Mouse (Mus musculus) spleen, adult 18-20 months (tissue): ENCODE measurements around the gene Scgb1c1.

Experiments
- DNase-seq, 2 experiments: peaks; one replicate each; pipeline ENCODE4 v3.0.0; 2022; ENCODE audit warnings: mixed read lengths in 2 of 2

Scgb1c1 gene

GRCm38 (mm10) chr7:140843806-140844205 lies 1.5 kb upstream of the Scgb1c1 start:
- no peak for DNase-seq

DNA sequence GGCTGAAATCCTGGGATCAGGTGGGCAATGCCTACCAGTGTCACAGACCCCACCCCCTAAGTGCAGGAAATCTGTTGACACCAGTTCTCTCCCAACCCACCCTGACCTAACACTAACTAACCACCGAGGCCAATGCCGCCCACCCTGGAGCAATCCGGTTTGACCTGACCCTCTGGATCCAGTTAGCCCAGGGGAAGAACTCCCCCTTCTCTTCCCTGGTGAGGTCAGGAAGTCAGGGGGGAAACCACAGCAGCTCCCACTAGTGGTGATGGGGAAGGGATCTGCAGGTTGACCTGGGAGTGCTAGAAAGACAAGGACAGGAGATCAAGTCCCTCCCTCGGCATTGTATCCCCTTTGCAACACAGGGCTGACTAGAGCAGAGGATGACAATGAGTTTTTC lies 336 bp downstream of the Scgb1c1 start:
- DNase-seq = no peak

DNA sequence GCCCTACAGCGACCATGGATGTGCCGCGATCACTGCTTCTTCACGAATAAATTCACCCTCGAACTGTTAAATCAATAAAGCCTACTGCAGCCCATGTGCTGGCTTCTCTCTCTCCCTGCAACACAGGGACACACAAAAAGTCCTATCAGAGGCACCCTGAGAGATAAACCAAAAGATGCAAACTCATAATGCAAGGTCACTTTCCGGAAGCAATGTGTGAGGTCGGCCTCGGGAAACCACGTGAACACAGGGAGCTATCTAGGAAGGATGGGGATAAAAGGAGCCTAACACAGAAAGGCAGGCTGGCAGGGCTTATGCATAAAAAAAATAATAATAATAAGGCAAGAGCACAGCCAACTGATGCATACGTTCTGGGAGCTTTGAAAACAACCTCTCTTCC lies 1.3 kb downstream of the Scgb1c1 start:
- DNase-seq = no peak

DNA sequence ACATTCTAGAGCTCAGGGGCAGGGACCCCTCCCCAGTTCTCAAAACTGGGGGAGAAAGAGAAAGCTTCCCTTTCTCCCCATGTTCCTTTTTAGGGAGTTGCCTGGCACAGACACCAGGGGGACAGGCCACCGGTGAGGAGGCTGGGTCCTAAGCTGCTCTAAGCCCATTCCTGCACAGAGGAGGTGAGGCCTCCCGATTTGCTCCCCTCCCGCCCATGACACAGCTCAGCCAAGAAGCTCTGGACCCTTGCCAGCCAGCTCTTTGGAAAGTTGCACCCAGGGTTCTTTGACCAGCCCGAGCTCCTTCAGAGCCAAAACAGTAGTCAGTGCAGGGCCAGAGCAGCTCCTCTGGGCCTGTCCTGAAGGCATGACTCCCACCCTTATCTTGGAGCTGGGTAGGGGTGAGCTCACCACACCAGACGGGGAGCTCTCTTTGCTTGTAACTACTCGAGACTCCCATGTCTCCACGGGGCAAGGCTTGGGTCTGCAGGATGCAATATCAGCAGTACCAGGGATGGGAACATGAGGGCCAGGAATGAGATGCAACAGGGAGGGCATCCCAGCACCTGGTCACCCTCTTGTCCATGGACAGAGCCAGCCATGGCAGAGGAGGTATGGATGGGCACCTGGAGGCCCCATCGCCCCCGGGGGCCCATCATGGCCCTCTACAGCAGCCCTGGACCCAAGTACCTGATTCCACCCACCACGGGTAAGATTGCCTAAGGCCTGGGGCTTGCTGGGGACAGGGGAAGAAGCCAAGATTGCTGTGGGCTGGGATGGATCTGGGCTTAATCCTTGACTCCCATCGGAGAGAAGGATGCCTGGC lies 2.6 kb downstream of the Scgb1c1 start, which contains the start of gene Odf3:
Odf3 (plus strand) TSS at position 51 of the 826 bp plus-strand sequence.
- no peak for DNase-seq

DNA sequence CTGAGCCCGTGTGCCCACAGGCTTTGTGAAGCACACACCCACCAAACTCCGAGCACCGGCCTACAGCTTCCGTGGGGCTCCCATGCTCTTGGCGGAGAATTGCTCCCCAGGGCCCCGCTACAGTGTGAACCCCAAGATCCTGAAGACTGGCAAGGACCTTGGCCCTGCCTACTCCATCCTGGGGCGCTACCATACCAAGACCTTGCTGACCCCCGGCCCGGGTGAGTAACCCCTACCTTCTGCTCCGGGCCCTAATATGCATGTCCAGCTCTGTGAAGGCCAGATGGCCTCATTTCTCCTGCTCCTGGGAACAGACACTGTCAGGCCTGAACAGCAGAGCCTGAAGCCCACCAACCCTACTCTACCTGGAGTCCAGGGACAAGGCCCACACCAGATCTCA lies 3.2 kb downstream of the Scgb1c1 start:
- no peak for DNase-seq

DNA sequence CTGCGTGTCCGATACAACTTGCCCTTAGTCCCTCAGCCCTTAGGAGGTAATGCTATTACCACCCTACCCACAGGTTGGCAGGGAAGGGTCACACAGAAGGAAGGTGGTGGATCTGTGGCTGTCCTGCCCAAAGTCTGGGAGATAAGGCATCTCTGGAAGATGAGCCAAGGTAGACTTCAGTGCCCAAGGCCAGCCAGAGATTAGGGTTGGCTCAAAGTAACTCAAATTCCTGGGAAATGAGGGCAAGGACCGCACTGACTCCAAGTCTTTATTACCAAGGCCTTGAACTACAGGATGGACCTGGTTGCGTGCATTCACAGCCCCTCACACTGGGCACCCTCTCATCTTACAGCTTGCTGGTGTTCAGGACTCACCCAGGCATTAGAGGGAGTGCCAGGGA lies 6.6 kb downstream of the Scgb1c1 start:
- DNase-seq = no peak

- no peak for DNase-seq
These were observed 8.0 kb downstream of the Scgb1c1 start for GRCm38 (mm10) chr7:140853386-140853785.

DNA sequence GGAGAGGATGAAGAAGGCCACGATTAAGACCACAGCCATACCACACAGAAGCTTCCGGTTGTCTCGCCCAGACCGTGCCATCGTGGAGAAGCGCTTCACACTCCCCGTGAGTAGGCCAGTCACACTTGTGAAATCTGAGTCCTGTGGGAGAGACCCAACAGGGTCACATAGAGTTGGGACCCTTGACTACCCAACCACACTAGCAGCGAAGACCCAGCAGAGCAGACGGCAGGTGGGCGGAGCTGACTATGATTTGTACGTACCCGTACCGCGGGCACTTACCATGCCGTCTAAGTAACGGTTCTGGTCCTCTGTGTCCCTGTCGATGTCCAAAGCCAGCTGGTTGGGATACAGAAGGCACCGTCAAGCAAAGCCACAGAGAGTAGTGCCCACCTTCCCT lies 9.1 kb downstream of the Scgb1c1 start:
- no peak for DNase-seq

DNA sequence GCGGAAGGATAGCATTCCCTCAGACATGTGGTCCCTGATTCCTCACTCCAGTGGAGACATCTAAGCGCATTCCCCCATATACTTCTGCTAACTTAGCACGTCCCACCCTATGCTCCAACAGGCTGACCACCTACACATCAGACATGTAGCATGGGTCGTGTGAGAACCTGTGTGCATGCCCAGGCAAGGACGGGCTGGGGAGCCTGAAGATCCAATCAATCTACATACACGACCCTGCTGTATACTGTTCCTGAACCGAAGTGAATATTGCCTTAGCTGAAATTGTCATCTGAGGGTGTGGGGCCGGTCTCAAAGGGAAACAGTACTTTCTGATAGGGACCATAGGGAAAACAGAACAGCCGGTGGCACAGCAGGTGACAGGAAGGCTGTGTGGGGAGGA lies 9.8 kb downstream of the Scgb1c1 start:
- DNase-seq = no peak

DNA sequence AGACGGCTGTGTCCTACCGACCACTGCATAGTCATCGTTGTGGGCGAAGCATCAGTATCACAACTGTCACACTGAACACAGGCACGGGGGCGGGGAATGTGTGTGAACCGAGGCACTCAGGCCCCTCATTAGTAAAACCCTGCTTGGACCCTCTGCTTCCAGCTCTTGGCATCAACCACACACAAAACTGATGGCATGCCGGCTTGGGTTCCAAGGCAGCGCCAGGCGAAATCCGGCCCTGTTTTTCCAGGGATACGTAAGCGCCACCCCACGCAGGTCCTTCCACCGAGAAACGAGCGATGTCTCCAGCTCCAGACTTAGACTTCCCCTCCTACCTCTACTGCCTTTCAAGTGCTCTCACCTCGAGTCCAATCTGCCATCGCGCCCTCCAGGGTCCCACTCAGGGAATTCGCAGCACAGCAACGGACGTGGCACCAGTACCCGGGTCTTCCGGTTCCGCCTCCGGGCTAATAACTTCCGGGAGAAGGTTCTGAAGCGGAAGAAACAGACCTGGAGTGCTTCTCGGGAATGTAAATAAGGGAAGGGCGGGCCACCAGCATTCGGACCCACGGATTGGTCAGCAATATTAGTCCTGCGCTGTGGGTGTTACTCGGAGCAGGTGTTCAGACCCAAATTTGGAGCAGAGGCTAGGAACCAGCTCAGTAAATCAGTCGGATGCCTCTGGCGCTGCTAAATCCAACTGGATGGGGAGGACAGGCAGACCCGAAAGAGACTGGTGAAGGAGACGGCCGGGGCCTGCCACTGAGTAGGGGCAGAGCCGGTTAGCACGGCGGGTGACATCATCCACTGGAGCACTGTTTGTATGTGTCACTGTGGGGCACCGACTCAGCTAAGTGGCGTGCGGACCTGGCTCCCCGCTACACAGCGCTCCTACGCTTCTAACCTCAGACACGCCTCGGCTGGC lies 10.8 kb downstream of the Scgb1c1 start, which contains the start of gene Gm45785:
Gm45785 (minus strand) TSS at position 472 of the 925 bp plus-strand sequence.
- DNase-seq = peak; percentile 66 to 67

GRCm38 (mm10) chr7:140856785-140857549 lies 11.6 kb downstream of the Scgb1c1 start, which contains the start of gene Ric8a:
Gene Ric8a (plus strand): TSS chr7:140856957.
- peak; percentile 79 to 85 for DNase-seq

DNA sequence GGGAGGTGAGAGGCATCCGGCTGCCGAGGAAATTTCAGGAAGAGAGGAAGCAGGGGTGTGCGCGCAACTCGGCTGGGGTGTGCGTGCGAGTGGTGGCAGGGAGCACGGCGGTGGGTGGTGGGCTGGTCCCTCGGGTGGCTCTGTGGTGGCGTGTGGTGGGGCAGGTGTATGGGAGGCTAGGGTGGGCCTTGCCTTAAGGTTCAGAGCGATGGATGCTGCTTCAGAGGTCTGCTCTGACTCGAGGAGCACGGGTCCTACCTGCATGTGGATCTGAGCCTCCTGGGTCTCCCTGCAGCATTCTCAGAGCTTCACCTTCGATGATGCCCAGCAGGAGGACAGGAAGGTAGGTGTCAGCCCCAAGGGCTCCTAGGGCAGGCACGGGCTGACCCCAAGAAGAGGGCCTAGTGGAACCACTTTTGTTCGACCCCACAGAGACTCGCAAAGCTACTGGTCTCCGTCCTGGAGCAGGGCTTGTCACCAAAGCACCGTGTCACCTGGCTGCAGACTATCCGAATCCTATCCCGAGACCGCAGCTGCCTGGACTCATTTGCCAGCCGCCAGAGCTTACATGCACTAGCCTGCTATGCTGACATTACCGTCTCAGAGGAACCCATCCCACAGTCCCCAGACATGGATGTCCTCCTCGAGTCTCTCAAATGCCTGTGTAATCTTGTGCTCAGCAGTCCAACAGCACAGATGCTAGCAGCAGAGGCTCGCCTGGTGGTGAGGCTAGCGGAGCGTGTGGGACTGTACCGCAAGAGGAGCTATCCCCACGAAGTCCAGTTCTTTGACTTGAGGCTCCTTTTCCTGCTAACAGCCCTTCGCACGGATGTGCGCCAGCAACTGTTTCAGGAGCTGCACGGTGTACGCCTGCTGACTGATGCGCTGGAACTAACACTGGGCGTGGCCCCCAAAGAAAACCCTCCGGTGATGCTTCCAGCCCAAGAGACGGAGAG lies 12.5 kb downstream of the Scgb1c1 start, which contains the start of gene Bet1l:
Bet1l (minus strand) TSS at position 28 of the 956 bp plus-strand sequence.
- DNase-seq = no peak

- DNase-seq = no peak
These were observed 13.4 kb downstream of the Scgb1c1 start for GRCm38 (mm10) chr7:140858746-140859145.

DNA sequence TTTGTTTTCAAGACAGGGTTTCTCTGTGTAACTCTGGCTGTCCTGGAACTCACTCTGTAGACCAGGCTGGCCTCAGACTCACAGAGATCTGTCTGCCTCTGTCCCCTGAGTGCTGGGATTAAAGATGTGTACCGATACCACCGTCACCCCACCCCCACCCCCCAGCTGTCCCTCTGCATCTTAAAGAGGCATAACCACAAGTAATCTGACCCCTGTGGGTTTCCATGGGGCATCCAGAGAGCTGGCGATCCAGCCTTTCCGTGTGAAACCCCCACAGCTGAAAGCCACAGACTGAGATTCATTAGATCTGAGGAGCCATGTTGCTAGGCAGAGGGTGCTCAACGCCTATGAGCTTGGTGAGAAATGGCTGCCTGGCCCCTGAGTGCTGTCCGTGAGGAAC lies 14.7 kb downstream of the Scgb1c1 start:
- DNase-seq = no peak

DNA sequence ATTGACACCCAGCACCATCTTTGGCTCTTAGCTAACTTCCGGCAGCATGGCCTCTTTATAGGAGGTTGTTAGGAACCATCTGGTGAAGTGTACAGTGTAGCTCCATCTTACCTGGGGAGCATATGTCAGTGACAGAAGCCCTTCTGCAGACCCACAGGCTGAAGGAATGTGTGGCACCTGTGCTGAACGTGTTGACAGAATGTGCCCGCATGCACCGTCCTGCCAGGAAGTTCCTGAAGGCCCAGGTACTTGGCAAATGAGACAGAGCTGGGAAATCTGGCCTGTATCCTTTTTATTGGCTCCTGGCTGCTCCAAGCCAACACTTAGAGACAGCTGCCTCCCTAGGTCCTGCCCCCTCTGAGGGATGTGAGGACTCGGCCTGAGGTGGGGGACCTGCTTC lies 15.4 kb downstream of the Scgb1c1 start:
- no peak for DNase-seq

GRCm38 (mm10) chr7:140864761-140865160 lies 19.4 kb downstream of the Scgb1c1 start:
- no peak for DNase-seq

- no peak for DNase-seq
These were observed 28.9 kb downstream of the Scgb1c1 start for GRCm38 (mm10) chr7:140874224-140874623.

- no peak for DNase-seq
These were observed 32.0 kb downstream of the Scgb1c1 start for GRCm38 (mm10) chr7:140877364-140877763.

DNA sequence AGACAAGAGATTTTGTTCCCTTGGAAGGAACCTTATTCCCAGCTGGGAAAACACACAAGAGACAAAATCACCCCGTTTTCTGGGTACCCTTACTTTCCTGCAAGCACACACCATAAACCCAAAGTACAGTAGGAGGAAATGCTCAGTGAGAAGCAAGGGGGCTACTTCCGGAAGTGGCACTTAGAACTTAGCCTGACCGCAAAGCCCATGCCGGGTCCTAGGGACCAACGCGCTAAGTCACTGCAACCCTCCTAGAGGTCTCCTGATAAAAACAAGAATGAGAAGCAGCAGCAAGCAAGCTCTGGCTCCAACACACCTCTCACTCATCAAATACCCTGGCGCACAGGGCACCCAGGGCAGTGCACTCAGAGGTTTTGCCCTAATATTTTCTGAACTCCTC lies 34.0 kb downstream of the Scgb1c1 start:
- no peak for DNase-seq

GRCm38 (mm10) chr7:140880419-140880818 lies 35.1 kb downstream of the Scgb1c1 start:
- DNase-seq = no peak

GRCm38 (mm10) chr7:140880865-140881515 lies 35.6 kb downstream of the Scgb1c1 start:
- no peak for DNase-seq
